Mouse (Mus musculus): ENCODE data around the gene Adgrf3.
"Not testable (repeated sequence)": the region's sequence is repeated elsewhere in the genome, so short reads cannot be mapped to it uniquely, and the experiment has no call there.

Gene Adgrf3

DNA sequence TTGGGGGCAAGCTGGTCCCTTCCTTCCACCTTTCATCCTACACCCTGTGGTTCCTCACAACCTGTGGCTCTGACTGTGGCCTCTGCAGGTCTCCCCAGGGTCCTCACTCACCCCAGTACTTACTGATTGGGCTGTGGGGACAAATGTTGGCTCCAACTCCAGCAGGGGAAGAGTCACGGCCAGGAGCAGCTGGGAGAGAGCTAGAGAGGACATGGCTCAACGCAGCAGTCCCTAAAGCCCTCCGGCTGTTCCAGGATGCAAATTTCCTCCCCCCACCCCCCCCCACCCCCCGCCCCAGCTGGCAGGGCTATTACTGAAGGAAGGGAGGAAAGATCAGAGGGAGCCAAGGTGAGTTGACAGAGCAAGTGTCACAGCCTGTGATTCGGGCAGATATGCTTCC, at the start of gene Adgrf3:
Gene Adgrf3, minus strand, starts transcription at position 230 of the 400 bp plus-strand sequence.
- DNase-seq = no peak

DNA sequence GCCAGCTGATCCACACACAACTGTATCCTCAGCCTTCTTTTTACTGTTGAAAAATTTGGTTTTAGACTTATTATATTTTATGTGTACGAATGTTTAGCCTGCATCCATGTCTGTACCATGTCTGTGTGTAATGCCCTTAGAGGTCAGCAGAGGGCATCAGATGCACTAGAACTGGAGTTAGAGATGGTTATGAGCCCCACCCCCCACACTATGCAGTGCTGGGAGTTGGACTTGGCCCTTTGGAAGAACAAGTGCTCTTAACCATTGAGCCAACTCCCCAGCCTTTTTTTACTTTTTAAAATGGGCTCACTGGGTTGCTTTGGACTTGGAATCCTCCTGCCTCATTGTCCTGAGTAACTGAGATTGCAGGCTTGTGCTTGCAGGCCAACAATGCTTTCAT, 42.1 kb upstream of the Adgrf3 start:
- peak; percentile 46 for DNase-seq

DNA sequence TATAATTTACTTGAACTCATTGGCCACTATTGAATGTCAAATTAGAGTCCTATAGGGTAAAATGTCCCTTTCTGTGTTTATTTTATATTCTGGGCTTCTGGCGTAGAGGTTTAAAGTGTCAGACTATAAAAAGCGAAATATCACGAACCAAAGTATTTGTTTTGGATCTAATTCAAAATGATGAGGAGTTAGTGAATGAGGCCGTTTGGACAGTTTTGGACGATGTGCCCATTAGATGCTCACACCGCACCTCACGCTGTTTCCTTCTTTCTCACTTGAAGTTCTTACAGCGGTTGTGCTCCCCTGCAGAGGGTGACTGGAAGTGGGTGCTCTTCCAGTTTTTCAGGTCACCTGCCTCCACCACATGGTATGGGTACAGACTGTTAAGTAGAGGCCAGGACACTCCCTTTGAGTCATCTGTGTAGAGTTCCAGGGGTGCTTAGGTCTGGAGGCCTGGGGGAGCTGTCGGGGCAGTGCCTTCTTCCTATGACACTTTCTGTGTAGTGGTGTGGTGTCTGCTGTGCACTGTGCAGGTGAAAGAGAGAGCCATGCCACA, 40.4 kb upstream of the Adgrf3 start:
- DNase-seq = no peak

DNA sequence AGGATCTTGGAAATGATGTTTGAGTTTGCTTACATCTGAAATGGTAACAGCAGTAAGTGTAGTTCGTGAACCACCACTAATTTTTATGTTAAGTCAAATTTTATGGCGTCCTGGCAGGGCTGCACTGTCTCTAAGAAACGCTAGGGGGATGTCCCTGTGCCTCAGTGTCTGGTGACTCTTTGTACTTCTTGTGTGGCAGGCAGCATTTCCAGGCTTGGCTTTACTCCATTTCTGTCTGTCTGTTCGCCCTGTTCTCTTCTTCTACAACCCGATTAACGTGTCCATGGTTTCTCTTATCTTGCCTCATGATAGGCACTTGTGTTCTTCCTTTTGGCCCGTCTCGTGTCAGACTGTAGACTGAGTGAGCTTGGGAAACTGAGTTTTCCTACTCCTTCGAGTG, 38.2 kb upstream of the Adgrf3 start:
- DNase-seq = peak; percentile 38

DNA sequence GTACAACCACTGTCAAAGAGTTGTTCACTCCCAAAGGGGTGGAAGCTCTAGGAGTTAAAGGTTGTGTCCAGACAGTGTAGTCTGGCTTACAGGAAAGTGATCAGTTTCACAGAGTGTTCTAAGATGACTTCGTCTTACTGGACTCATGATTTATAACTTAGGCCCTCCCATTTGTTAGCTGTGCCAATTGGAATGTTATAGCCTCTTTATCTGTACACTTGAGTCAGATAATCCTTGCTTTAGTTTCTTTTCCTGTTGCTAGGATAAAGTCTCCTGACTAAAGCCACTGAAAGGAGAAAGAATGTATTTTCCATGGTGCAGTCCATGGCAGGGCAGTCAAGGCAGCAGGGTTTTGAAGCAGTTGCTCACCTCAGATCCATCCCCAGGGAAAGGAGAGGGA, 36.9 kb upstream of the Adgrf3 start:
- no peak for DNase-seq

DNA sequence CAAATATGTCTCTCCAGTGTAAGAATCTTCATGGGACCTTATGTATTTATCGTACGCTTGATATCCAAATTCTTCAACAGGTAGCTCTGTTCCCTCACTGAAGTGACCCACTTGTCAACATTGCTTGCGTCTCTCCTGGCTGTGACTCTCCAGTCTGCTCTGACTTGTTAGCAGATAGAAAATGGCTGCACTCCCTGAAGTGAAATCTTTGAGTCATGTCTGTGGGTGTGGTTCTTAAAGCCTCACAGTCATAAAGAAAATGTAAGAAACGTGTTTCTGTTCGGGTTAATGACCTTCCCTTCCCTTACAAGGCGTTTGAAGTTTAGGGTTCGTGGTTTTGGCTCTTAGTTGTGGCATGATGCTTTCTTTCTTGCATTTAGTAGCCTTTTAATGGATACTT, 35.0 kb upstream of the Adgrf3 start:
- no peak for DNase-seq

DNA sequence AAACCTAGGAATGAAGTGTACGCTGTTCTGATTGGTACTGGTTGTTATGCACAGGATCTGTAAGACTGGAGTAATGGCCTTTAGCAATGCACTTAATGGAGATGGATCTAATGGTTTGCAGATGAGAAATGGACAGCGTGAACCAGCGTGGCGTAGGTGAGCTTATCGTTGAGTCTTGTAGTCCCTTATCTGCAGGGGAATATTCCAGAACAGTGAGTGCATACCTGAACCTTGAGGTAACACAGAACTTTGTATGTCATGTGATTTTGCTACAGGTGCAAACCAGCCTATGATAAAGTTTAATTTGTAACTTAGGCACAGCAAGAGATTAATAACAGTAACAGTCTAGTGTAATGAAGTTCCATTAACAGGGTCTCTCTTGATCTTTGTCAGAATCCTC, 33.0 kb upstream of the Adgrf3 start:
- DNase-seq = no peak

DNA sequence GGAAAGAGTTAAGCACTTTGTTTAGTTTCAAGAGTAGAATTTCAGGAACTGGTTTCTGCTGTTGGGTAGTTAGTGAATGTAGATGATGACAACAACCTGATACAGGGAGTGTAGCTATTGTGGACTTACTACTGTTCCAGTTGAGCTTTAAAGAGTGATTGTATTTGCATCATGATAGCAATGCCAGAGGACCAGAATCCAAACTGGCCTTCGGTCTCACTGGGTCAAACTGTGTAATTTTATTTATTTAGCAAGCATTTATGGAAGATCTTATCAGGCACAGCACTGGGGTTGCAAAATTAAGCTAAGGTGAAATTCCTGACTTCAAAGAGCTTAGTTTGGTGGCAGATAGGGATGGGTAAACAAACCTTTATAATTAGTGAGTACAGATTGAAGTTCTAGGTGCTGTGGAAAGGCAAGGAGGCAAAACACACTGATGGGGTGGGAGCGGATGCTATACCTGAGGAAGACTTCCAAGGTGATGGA, 30.2 kb upstream of the Adgrf3 start:
- DNase-seq = no peak

DNA sequence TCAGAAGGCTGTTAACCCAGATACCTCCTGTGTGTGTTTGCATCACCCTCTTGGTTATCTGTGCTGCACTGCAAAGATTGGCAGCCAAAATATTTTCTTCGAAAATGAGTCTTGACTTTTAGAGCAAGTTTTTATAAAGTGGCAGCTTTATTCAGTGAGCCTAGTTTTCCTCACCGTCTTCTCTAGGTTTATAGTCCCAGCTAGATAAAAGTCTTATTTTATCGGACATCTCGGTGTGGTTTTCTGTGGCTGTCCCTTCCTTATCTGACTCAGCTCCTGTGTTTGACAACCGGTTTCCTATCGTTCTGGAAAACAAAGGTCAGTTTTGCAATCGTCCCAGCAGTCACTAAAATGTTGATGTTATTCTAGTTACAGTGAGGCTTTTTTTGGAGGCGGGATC, 28.5 kb upstream of the Adgrf3 start:
- no peak for DNase-seq

DNA sequence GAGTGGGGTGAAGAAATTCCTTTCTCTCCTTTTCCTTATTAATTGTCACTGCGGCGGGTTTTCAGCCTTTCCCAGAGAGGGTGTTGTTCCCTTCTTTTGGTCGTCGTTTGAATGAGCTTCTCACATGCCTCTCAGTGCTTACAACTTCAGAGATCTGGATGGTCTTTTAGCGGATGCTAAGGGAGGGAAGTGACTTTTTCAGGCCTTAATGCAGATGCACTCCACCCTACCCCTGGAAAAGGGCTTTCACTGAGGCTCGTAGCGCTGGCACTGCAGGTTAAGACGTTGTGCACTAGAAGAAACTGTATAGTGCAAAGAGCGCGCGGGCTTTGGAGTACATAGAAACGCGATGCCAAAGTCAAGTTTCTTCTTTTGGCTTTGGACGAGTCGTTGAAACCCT, 27.5 kb upstream of the Adgrf3 start:
- DNase-seq = peak; percentile 51

DNA sequence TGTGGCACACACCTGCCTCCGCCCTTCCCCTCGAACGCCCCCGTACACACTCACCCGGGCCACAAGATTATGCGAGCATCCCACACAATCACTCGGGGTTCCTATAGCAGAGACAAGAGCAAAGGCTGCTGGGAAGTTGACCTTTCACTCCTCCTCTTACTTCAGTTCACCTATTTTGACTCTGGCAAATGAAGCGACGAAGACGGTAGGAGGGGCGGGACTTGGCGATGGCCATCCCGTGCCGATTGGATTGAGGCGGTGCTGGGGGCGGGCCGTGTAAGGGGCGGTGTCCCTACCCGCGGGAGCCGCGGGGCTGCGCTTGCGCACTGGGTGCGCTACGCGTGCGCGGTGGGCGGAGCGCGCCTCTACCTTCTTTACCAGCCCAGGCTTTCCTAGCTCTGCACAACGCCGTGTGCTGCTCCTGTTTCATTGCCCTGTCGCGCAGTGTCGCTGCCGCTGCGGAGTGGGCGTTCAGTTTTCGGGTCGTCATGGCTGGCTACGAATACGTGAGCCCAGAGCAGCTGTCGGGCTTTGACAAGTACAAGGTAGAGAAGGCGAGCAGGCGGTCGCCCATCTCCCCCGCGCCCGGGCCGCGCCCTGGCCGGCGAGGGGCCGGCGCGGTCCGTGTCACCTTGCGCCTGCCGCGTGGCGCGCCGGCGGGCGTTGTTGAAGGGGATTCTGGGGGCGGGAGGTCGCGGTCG, 26.9 kb upstream of the Adgrf3 start, which contains the start of gene Selenoi:
Gene Selenoi, plus strand, starts transcription at position 311 of the 701 bp plus-strand sequence.
- peak; percentile 99 for DNase-seq

DNA sequence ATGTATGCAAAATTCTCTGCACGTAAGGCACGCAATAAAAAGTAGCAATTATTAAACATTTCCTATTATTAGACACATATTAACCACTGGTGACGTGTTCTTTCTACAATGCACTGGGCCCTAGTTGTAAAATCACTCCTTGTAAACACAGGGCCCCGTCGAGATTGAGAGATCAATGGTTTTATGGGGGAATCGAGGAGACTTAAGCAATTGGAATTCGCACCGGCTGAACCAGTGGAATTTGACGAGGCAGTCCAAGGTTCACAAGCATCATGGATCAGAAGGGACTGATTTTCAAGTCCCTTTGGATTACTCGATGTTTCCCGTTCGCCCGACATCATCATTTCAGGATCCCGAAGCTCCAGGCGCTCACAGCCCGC, 26.4 kb upstream of the Adgrf3 start:
- no peak for DNase-seq

DNA sequence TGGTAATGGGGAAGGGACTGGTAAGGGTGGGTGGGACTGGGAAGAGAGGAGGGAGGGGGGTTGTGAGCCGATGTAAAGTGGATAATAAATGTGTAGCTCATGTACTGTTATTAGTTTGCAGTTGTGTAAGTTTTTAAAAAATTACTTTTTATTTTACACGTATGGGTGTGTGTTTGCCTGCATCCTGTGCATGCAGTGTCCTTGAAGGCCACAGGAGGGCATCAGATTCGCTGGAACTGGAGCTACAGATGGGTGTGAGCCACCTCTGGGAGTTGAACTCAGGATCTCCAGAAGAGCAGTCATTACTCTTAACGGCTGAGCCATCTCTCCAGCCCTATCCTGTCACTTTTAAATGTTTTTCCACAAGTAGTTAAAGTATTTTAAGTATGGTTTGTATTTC, 25.4 kb upstream of the Adgrf3 start:
- DNase-seq = peak; percentile 72

DNA sequence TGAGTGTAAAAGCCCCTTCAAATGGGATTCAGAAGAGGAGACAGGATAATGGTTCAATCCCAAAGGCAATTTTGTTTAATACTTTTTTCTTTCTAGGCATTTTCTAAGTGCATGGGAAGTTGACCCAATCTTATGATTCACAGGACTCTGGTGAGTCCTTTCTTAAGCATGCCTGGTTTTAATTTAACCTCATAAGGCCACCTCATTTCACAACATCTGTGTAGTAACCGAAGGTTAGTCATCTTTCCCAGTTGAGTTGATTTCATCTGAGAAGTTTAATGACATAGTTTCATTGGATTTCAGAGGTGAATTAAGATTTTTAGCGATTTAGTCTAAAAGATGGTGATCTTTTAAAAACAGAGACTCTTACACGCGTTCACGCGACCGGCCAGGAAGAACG, 17.2 kb upstream of the Adgrf3 start:
- DNase-seq = no peak

DNA sequence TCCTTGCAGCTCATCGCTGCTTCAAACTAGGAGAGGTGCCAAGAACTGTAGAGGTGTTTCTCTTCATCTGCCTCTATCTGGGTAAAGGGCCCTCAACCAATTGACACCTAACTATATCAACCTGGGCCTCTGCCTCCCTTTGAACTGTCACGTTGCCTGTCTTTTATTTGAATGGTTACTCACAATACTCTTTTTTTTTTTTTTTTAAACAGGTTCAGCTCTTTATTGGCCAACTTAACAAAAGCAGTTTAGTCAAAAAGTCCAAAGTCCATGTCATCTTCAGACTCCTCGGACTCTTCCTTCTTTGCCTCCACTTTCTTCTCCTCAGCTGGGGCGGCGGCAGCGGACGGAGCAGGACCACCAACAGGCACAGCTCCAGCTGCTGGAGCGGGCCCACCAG, 15.1 kb upstream of the Adgrf3 start:
- no peak for DNase-seq

DNA sequence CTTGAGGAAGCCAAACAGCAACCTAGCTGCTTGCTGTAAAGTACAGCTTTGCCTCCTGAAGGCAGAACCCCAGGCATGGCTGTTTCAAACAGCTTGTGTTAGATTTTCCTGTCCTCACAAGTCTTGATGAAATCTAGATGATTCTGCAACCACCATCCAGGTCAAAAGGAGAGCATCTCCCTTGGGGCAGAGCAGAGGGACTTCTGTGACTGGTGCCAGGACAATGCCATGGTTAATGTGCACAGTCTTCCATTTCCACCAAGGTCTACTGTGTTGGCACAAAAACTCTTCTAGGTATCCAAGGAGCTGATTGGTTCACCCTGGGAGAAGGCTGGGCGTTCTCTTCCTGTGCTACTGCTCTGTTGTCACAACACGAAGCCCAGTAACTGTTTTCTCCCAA, 14.2 kb upstream of the Adgrf3 start:
- DNase-seq = no peak

DNA sequence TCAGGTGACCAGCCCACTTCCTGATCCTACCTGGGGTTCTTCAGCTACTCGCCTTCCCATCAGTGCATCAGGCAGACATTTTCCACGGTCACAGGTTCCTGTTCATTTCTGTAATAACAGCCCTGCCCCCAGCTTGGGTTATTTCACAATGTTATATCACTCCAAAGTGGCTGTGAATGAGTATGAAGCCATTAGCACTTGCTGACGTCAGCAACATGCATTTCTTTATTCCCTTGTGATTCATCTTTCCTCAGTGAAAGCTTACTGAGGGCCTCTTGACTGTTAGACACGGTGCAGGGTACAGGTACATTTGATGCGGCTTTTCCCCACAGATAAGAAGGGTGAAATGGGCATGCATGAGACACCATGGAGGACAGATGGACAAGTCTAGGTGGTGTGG, 10.4 kb upstream of the Adgrf3 start:
- no peak for DNase-seq

DNA sequence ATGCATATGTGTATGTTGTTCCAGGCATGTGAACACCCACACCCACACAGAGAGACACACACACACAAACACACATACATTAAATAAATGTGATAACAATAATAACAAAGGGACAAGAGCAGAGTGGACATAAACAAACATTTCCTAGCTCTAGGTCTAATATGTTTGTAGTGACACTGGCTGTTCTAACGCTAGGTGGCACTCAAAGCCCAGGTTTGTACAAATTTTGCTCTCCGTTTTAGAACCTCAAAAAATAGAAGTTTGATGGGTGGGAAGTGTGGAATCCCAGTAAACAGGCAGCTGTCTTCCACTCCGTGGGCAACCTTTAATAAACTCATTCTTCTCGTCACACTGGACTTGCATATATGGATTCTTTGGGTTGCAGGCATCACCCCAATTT, 9.4 kb upstream of the Adgrf3 start:
- DNase-seq = peak; percentile 66

DNA sequence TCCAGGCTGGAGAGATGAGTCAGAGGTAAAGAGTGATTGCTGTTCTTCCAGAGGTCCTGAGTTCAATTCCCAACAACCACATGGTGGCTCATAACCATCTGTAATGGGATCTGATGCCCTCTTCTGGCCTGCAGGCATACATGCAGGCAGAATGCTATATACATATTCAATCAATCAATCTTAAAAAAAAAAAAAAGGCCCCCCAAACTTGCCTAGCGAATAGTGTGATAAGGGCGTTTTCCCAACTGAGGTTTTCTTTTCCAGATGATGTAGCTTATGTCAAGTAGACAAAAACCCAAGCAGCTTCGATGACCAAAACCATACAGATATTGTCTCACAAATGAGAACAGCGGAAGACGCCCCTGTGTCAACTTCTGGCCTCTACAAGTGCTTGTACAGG, 5.2 kb upstream of the Adgrf3 start:
- DNase-seq = not testable (repeated sequence)

DNA sequence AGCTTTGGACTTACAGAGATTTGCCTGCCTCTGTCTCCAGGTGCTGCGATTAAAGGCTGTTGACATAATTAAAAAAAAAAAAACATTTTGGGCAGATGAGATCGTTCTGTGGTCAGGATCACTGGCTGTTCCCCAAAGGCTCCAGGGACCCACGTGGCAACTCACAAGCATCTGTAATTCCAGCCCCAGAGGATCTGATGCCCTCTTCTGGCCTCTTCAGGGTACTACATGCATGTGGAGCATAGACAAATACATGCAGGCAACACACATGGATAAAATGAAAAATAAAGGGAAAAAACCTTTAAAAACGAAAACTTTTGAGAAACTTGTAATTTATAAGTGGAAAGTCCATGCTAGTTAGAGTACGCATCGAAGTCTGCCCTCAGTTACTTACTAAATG, 1.8 kb upstream of the Adgrf3 start:
- peak; percentile 48 for DNase-seq

DNA sequence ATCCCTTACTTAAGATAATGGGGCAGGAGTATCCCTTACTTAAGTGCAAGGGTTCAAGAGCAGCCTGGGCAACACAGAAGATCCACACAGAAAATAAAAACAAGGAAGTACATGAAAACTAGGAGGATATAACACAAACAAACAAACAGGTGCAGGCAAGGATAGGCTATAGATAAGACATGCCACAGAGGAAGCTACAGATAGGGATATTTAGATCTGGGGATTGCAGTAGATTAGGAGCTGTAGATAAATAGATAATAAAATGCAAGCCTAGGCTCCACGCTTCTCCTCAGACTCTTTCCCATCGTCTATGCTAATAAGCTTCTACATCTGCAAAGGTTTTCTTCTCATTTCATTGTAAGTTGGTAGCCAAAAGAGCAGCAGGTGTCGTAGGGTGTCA, 488 bp downstream of the Adgrf3 start:
- no peak for DNase-seq

DNA sequence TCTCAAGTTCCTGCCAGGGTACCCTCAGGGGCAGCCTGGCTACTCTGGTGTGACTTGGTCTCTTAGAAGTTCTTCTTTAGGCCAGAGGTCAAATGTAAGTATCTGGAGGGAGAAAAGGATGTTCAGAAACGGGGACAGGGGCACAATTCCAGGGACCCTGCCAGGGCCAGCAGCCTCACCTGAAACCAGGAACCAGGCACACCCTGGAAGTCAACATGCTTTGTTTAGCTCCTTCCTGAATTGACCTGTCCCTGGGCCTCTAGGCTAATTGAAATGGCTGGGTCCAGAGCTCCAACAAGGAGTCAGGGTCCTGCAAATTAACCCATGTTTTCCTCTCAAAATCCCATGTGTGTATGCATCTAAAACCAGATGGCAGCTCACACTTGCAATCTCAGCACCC, 1.1 kb downstream of the Adgrf3 start:
- no peak for DNase-seq

DNA sequence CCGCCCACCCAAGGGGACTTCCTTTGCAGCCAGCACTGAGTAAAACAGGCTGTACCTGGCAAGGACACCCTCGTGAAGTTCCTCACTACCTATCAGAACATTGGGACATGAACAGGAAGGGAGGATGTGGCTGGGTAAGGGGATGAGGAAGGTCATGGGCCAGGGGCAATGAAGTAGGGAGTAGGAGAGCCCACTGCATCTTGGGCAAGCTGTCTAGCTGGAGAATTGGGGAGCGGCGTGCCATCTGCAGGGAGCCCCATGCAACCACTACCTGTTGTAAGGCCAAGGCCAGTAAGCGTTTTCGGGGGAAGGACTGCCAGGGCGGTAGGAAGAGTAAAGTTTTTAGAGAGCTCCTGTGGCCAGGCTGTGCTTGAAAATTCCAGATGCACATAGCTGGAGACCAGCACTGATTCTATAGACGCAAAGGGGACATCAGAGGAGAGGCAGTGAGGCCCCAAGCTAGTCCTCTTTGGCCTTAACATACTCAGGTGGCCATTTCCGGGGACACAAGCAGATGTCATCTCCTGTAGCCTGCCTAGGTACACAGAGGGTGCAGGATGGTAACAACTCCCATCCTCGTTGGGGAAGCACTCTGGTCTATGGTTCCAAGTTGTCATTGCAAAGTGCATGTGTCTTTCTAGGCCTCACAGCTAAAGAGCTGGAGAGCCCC, 2.2 kb downstream of the Adgrf3 start:
- no peak for DNase-seq

DNA sequence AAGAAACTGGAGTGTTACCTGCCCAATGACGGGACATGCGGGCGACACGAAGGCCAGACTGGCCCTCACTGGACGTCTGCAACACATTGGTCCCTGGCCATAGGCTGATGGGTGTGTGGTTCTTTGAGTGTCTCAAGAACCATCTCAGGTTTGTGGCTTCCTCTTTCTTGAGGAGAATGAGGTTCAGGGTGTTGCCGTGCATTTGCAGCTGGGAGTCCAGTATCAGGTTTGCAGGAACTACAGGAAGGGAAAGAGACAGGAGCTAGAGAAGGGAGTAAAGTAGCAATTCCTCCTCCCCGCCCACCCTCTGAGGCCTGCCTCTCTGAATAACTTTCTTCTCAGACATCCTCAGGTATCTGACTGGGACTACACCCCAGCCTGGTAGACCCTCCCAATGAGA, 3.3 kb downstream of the Adgrf3 start:
- no peak for DNase-seq

Measured in thymus, postnatal 25 days (tissue).